Mouse (Mus musculus) retina, postnatal 7 days (tissue): Measurements from ENCODE around the gene Tmem203.

Source experiments
- DNase-seq: peaks from one replicate; pipeline ENCODE4 v3.0.0-alpha.2; 2012; ENCODE audit warnings: low read depth, low spot score

Gene Tmem203

DNA sequence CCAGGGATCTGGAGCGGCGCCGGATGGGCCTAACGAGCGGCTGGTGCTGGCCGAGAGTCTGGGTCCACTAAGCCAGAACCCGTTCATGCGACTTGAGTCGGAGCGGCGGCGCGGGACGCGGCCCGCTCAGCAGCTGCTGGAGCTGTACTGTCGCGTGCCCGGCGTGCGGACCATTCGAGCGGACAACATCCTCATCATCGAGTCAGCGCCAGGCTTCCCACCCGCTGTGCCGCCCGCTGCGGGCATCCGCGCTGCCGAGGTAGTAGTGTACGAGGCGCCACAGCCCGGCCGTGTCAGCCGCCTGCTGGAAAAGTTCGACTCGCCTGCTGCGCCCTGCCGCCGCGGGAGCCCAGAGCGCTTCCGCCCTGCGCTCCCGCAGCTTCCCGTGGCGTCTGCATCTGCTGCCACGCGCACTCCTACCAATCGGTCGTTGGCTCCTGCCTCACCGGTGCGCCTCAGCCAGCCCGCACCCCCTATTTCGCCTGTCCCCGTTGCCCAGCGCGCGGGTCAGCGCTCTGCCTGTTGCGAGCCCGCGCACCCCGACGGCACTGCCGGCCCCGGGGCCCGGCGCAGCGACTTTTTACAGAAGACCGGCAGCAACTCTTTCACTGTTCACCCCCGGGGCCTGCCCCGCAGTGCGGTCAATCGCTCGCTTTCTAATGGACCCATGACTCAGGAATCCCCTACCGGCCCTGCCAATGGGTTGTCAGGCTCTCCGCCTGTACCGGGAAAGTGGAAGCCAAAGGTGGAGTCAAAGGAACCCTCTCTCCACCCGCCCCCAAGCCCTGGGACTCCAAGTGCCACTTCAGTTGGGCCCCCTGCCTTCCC is 7.8 kb downstream of the Tmem203 start:
- no peak for DNase-seq

DNA sequence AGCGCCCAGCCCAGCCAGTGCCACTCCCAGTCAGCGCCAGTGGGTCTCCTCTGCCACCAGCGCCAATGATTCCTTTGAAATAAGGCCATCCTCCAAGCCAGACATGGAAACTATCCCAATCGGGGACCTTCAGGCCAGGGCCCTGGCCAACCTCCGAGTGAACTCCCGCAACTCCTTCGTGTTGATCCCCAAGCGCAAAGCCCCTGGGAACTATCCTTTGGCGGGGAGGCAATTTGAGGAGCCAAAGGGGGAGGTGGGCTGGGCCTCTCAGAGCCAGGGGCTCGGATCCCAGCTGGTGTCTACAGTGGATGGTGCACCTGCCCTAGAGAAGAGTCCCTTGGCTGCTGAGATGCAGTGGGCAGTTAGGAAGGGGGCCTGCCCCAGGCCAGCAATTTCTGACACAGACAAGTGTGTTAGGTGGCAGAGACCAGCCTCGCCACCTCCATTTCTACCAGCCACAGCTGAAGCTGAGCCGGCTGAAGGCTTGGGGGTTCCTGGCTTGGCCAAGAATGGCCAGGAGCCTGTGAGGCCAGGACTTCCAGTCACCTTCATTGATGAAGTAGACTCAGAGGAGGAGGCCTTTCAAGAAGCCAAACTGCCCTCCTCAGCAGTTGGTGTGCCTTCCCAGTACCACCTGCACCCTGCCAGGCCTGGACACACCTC is 8.5 kb downstream of the Tmem203 start:
- no peak for DNase-seq

DNA sequence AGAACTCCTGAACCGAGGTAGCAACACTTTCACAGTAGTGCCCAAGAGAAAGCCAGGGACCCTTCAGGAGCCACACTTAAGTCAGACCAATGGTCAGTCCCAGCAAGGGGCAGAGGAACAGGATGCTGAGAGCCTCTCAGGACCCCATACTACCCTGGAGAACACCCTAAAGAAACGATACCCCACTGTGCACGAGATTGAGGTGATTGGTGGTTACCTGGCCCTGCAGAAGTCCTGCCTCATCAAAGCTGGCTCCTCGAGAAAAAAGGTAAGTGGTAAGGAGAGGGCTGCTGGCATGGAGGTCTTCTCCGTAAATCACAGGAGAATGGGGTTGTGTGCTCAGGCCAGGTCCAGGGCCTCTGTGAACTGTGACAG is 9.0 kb downstream of the Tmem203 start:
- no peak for DNase-seq

DNA sequence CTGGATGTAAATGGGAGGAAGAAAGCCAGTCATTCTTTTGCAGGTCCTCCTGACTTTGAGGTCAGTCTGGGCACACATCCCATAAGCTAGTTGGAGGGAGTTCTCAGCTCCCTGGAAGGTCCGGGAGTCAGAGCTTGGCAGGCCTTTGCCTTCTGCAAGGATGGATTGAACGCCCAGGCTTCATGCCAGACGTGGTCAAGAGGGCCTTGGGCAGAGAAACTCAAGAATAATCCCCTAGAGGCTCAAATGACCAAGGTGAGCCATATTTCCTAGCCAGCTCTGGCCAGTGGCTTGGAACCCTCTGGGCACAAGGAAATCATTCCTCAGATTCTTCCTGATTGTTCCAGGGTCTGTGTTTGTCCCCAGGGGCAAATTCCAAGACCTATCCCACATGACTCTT is 9.6 kb downstream of the Tmem203 start:
- no peak for DNase-seq

DNA sequence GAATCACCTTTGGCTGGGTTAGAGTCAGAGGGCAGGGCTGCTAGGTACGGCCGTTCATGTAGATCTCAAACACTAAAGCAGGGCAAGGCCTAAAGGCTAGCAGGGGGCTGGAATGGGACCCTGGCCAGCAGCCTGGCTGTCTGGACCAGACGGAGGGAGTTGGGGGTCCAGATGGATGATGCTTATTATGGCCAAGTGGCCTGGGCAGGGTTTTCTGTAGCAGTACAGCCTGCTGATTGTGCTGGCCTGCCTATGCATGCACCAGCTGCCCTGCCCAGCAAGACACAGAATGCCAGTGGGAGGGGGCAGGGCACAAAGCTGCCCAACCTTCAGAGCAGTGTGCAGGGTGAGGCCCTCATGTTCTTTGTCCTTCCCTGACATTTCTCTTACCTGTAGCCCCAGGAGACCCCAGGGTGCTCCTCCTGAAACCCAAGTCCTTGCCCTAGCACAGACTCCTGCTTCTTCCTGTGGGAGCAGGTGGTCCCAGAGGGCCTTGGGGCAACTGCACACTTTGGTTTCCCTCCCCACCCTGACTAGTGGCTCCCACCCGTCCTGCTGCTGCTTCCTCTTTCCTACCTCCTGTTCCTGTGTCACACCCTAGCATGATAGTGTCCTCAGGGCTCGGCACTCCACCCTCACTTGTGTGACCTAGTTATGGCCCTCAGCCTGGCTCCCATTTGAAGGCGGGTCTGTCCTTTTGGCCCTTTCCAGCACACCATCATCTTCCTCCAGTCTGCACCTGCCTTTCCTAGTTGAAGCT is 10.8 kb downstream of the Tmem203 start:
- DNase-seq: no peak

DNA sequence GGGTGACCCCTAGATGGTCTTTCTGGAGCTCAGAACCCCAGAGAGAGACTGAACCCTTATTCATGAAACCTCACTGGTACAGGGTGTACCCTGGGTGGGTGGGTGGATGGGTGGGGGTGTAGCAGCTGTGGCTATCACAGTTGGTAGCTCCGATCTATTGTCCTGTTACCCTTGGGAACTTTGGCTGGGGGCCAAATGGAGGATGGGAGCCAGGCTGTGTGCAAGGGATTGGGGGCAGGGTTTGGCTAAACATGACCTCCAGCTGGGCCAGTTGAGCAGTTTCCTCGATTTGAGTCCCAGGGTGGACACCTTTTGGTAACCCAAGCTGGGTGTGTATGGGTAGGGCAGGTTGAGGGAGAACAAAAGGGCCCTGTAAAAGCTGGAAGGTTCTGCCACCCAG is 11.5 kb downstream of the Tmem203 start:
- no peak for DNase-seq

DNA sequence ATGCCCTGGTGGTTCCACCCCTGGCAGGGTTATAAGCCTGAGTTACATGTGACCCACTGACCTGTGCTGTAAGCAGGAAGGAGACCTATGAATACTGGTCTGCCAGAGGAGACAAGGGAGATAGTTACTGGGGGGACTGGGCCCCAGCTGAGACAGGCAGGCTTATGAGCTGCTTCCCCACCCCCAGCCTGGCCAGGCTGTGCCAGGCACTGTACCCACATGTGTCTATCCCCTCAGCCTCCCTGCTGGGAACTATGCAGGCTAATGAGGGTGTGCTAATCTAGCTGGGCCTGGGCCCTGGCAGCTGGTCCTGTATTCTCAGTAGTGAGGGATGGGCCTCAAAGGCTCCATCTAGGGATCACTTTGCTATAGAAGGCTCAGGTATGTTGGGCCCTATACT is 12.0 kb downstream of the Tmem203 start:
- no peak for DNase-seq

DNA sequence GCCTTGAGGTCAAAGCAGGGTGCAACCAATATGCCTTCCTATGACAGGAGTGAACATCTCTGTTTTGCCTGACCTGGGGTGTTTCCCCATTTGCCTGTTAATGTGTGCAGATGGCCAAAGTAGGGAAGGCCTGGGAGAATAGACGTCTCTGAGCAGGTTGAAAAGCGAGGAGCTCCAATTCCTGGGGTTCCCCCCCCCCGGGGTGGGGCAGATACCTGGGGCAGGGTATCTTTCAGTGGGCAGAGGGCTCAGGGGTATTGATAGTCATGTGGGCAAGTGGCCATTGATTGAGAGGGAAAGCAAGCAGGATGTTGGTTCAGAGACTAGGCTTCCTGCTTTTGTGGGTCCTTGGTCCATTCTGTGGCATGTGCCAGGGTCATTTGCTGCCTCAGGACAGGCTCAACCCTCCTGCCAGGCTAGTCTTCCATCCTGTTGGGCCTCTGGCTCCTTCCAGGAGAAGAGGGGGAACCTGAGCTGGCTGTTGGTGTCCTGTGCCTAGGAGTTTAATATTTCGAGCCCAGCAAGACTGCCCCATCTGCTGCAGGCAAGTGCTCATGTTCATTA is 12.6 kb downstream of the Tmem203 start:
- DNase-seq: no peak

DNA sequence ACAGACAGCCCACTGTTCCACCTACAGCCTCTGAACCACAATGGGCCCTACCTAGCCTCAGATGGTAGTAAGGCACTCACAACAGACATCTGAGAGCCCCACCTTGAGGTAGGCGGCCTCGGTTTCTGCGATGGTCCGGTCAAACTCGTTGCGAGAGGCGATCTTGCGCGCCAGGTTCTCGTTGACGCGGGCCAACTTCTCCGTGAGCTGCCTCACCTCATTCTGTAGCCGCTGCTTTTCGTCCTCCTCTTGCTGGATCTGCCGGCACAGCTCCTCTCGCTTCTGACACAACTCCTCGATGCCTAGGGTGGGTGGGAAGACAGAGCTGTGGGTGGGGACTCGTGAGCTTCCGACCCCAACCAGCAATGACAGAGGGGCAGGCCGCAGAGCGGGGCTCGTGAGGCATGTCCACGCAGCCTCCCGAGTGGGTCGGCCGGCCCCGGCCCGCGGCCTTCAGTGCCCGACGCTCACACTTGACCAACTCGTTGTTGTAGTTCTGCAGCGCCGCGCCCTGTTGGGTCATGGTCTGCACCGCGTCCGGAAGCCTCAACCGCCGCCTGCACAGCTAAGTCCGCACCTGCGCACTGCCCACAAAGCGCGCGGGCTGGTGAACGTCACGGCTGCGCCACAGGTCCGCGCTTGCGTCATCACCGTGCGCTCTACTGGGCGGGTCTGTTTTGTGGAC is 16.7 kb downstream of the Tmem203 start, which contains the start of the genes Ssna1 and Anapc2:
Gene Ssna1 (minus strand): TSS at position 612 of the 685 bp plus-strand sequence.
Gene Anapc2 (plus strand): TSS at position 652 of the 685 bp plus-strand sequence.
- peak; percentile 96 for DNase-seq

DNA sequence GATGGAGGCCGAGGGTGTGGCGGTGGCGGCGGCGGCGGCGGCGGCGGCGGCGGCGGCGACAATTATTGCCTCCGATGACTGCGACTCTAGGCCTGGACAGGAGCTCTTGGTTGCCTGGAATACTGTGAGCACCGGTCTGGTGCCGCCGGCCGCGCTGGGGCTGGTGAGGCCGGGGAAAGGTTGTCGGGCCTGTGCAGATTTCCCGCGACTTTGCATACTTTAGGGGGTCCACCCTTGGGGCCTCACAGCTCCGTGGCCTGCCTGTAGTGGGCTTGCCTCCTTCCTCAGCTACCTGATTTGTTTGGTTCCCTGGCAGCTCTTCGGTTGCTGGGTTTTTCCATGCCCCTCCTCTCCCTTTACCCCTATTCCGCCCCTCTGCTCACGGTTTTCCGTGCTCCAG is 17.3 kb downstream of the Tmem203 start:
- no peak for DNase-seq

DNA sequence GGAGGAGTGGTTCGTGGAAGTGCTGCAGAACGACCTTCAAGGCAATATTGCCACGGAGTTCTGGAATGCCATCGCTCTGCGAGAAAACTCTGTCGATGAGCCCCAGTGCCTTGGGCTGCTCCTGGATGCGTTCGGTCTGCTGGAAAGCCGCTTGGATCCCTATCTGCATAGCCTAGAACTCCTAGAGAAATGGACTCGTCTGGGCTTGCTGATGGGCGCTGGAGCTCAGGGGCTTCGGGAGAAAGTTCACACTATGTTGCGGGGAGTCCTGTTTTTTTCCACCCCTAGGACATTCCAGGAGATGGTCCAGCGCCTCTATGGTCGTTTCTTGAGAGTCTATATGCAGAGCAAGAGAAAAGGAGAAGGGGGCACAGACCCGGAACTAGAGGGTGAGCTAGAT is 17.8 kb downstream of the Tmem203 start:
- DNase-seq: no peak

DNA sequence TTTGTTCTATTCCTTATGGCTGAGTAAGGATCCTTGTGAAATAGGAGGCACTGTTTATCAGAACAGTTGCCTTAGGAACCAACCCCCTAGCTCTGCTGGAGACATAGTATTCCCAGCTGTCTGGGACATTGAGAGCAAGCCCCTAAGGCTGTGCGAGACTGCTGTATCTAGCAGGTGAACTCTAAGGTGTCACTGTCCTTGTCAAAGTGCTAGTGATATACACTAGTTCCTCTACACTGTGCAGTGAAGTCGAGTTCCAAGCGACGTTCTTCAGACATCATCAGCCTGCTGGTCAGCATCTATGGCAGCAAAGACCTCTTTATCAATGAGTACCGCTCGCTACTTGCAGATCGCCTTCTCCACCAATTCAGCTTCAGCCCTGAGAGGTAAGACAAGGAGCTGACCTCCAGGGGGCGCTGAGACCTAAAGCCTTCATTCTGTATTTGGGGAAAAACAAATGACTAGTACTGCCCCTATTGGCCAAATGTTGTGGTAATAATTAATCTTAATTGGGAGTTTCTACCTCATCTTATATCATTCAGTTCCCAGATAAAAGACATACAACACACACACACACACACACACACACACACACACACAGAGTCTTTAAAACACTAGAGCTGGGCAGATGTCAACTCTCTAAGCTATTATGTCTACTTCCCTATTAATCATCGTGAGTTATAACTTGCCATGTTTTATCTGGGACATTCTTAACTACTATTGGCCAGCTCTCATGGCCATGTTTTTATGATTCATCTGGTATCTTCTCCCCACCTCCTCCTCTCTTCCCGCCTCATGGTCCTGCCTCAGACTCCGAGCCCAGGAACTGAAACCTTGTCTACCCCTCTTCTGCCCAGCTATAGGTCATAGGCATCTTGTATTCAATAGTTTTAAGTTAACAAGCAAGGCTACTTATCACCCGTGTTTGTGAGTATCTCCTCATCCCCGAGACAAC is 24.0 kb downstream of the Tmem203 start:
- no peak for DNase-seq

DNA sequence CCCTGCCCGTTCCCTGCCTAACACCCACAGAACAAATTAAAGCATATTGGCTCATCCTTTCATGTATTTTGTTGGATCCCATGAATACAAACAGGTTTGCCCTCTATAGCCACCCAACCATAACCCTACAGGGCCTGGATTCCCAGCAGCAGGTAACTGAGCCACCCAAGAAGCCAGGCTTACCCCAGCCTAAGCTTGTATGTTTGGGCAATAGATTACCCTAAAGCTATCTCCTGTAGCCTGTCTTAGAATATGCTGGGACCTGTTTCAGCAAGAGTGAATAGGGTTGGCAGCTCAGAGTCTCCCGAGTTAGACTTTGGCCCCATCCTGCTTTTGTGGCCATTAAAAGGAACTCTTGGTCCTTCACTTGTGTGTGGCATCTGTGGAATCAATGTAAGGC is 30.3 kb downstream of the Tmem203 start:
- DNase-seq: no peak

DNA sequence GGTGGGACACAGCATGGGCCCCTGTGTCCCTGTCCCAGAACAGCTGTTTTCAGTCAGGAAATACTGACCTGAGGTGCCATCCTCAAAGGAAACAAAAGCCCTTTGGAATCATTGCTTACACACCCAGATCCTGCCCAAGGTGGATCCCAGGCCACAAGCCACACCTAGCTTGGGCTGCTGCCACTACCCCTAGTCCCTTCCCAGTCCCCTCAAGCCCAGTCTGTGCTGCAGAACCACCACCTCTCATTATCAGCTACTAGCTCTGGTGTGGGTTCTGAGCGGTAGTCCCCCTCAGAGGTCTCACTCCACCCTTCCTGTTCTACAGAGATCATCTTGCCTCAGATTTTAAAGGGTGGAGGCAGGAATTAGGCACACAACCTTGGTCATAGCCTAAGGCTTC is 31.1 kb downstream of the Tmem203 start:
- no peak for DNase-seq

DNA sequence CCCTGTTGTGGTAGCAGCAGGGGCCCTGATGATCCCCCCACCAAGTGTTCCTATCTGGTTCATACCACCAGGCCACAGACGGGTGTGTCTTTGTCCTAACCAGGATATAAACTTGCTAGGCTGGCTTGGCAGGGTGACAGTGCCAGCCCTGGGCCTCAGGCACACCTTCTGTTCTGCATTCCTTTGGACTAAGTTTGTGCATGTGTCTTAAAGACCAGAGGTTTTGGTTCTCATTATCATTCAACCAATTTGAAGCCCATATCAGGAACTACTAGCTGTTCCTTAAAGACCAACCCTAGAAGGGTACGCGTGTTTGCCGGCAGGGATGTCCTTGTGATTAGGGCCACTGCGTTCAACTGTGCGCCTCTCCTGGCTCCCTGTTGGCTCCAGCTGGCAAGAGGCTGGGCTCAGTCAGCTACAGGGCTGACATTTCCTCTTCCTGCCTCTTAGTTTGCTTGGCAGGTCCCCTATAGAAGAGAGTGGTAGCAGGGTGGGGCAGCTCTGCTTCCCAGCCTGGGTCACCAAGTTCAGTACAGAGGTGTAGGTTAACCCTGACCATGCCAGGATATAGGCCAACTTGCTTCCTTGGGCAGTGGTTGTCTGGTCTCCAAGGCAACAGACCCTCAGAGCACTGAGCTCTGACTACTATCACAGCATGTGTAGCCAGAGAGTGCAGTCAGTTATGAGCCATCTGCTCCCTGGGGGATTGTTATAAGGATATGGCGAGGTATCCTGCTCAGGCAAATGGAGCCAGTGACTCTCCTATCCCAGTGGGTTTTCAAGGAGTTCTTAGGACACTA is 31.8 kb downstream of the Tmem203 start:
- no peak for DNase-seq

DNA sequence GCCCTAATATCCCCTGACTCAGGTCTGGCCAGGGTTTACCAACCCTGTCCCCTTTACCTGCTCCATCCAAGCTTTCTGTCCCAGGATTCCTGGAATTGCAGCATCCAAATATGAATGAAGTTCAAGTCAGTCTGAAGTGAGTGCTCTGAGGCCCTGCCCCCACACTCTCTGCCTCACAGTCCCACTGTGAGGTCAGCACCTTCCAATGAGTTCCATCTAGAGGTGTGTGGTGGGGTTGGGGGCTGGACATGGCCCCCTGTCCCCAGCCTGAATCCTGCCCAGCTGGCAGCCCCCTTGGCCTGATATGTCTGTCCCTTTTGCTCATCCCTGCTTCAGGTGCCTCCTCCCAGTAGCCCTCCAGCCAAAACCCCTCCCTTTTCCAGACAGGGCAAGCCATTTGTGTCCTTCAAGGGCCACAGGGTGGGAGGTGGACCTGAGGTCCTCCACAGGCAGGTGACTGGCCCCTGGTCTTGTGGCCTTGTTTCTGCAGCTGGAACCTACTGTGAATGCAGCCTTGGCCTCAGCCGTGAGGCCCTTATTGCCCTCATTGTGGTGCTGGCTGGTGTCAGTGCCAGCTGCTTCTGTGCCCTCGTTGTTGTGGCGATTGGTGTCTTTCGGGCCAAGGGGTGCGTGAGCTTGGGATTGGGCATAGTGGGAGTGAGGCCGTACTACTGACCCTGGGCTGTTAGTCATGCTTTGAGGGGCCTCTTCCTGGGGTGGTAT is 32.8 kb downstream of the Tmem203 start, which contains the start of gene Tmem210:
Gene Tmem210 (plus strand): TSS at position 219 of the 723 bp plus-strand sequence.
- DNase-seq: no peak

DNA sequence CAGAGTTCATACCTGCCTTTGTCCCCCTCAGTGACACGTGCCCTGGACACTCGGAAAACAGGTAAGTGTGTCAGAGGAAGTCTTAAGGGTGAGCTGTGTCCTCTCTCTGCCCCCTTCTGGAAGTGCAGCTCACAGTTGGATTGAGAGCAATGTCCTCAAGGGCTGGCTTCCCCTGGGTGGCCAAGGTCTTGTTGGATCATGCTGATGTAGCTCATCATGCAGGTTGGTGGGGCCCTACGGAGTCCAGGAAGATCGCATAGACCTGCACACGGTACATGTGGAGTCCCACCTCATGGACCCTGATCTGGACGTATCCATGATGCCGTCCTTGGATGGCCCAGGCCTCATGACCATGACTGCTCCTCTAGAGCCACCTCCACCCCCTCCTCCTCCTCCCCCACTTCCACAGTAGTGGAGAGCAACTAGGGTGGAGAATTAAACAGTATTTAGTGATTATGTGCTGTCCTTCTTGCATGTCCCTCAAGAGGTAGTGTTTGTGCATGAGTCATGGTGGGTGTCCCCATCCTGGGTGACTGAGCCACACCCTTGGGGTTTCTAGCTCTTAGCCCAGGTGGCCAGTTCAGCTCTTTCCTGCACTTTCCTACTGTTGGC is 33.6 kb downstream of the Tmem203 start:
- no peak for DNase-seq

DNA sequence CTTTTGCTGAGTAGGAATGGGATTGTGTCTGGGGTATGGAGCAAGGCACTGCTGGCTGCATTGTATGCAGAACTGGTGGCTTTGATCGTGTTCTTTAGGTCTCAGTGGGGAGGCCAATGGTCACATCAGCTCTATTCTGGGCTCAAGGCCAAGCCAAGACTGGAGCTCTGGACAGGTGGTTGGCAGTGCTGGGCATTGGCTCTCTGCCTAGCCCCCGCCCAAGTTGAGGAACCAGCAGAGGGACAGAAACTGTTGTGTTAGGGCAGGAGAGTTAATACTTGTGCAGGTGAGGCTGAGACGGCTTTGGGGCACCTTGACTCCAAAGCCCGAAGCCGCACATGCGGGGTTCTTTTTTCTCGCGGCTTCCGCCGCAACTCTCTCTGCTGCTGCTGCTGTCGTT is 34.4 kb downstream of the Tmem203 start, which contains the start of gene Lrrc26:
Gene Lrrc26 (plus strand): TSS at position 265 of the 400 bp plus-strand sequence.
- no peak for DNase-seq
